Mouse (Mus musculus): ENCODE measurements around the gene Ncf1. TPM values are rescaled to one million over a fixed set of nuclear protein-coding genes. Genes with fewer than 3 reads are reported as not detected.

The Ncf1 gene
- polyA plus RNA-seq (2016; fragmentation: Nextera tagmentation; extraction: Ambion mirVana), result 8.4 and 9.2 TPM in 2 replicates

- H3K4me1 ChIP-seq, result peaks cover 55% of the 10 kb centered on the region
- H3K9ac ChIP-seq, result no peak within 1 kb of the TSS
- no peak within 1 kb of the TSS for H3K4me2 ChIP-seq
- 45% methylated on average over 7 of the region's 7 CpGs for WGBS (ENCODE audit: insufficient replicate concordance)
- peaks cover 4% of the 10 kb centered on the region; the same call in 1 of the 2 replicates for H3K27me3 ChIP-seq (replicated peaks)
- peak within 1 kb of the TSS; percentile 64 for H3K27ac ChIP-seq
- no peaks in the 10 kb centered on the region for H3K9me3 ChIP-seq (replicated peaks)
- H3K36me3 ChIP-seq, result no peaks in the 10 kb centered on the region
- H3K4me3 ChIP-seq, result peak within 1 kb of the TSS; percentile 13
- no peak for ATAC-seq
These were observed at the start of gene Ncf1 for GRCm38 (mm10) chr5:134229391-134229790. Ncf1 (minus strand) TSS chr5:134229625.

- Histone ChIP-seq H3K36me3 (peaks cover 95% of the 10 kb centered on the region), H3K4me1 (no peaks in the 10 kb centered on the region; the same call in 1 of the 2 replicates), H3K9me3 (replicated peaks) (no peaks in the 10 kb centered on the region), H3K27ac (no peak overlapping the region), H3K4me3 (no peak overlapping the region), H3K27me3 (replicated peaks) (no peaks in the 10 kb centered on the region), H3K9ac (no peak overlapping the region), H3K4me2 (no peak overlapping the region)
- whole genome bisulfite sequencing (ENCODE audit: insufficient replicate concordance), result 83% methylated on average over 4 of the region's 4 CpGs
- ATAC-seq, result no peak
These were observed 47.7 kb upstream of the Ncf1 start for GRCm38 (mm10) chr5:134277109-134277508.

- WGBS (ENCODE audit: insufficient replicate concordance), result 79% methylated on average over 10 of the region's 10 CpGs
- no peaks in the 10 kb centered on the region for H3K27me3 ChIP-seq (replicated peaks)
- peaks cover 96% of the 10 kb centered on the region for H3K36me3 ChIP-seq
- no peaks in the 10 kb centered on the region; the same call in 1 of the 2 replicates for H3K4me1 ChIP-seq
- H3K9ac ChIP-seq, result no peak overlapping the region
- H3K9me3 ChIP-seq (replicated peaks), result no peaks in the 10 kb centered on the region
- H3K4me2 ChIP-seq, result no peak overlapping the region
- no peak for ATAC-seq
- no peak overlapping the region for H3K27ac ChIP-seq
- no peak overlapping the region for H3K4me3 ChIP-seq
These were observed 46.1 kb upstream of the Ncf1 start for GRCm38 (mm10) chr5:134275556-134275955.

- no peak overlapping the region for H3K9ac ChIP-seq
- peaks cover 95% of the 10 kb centered on the region for H3K36me3 ChIP-seq
- 83% methylated on average over 11 of the region's 11 CpGs for WGBS (ENCODE audit: insufficient replicate concordance)
These were observed 45.6 kb upstream of the Ncf1 start for GRCm38 (mm10) chr5:134275021-134275420.

GRCm38 (mm10) chr5:134273761-134274160 is 44.3 kb upstream of the Ncf1 start:
- ATAC-seq, result no peak
- no peak overlapping the region for H3K27ac ChIP-seq
- H3K36me3 ChIP-seq, result peaks cover 95% of the 10 kb centered on the region
- no peaks in the 10 kb centered on the region for H3K27me3 ChIP-seq (replicated peaks)
- no peak overlapping the region for H3K4me3 ChIP-seq
- no peak overlapping the region for H3K4me2 ChIP-seq
- H3K4me1 ChIP-seq, result no peaks in the 10 kb centered on the region; the same call in 1 of the 2 replicates
- 84% methylated on average over 8 of the region's 8 CpGs for WGBS (ENCODE audit: insufficient replicate concordance)
- H3K9ac ChIP-seq, result no peak overlapping the region
- H3K9me3 ChIP-seq (replicated peaks), result no peaks in the 10 kb centered on the region

More at GRCm38 (mm10) chr5:134275021-134275420, 45.6 kb upstream of the Ncf1 start:
- Histone ChIP-seq H3K4me1 (no peaks in the 10 kb centered on the region; the same call in 1 of the 2 replicates), H3K27ac (no peak overlapping the region), H3K4me3 (no peak overlapping the region), H3K9me3 (replicated peaks) (no peaks in the 10 kb centered on the region), H3K27me3 (replicated peaks) (no peaks in the 10 kb centered on the region), H3K4me2 (no peak overlapping the region)
- no peak for ATAC-seq

GRCm38 (mm10) chr5:134272761-134273160 is 43.3 kb upstream of the Ncf1 start:
- H3K27ac ChIP-seq, result no peak overlapping the region
- no peak overlapping the region for H3K4me3 ChIP-seq
- WGBS (ENCODE audit: insufficient replicate concordance), result 86% methylated on average over 11 of the region's 11 CpGs
- no peaks in the 10 kb centered on the region for H3K9me3 ChIP-seq (replicated peaks)
- H3K36me3 ChIP-seq, result peaks cover 95% of the 10 kb centered on the region
- H3K27me3 ChIP-seq (replicated peaks), result no peaks in the 10 kb centered on the region
- no peak overlapping the region for H3K4me2 ChIP-seq
- no peaks in the 10 kb centered on the region; the same call in 1 of the 2 replicates for H3K4me1 ChIP-seq
- no peak for ATAC-seq
- H3K9ac ChIP-seq, result no peak overlapping the region

GRCm38 (mm10) chr5:134271421-134271820 is 42.0 kb upstream of the Ncf1 start:
- WGBS (ENCODE audit: insufficient replicate concordance), result 89% methylated on average over 11 of the region's 11 CpGs
- Histone ChIP-seq H3K9me3 (replicated peaks) (no peaks in the 10 kb centered on the region), H3K9ac (no peak overlapping the region), H3K27me3 (replicated peaks) (no peaks in the 10 kb centered on the region), H3K4me1 (no peaks in the 10 kb centered on the region; the same call in 1 of the 2 replicates), H3K4me3 (no peak overlapping the region), H3K4me2 (no peak overlapping the region), H3K27ac (no peak overlapping the region), H3K36me3 (peaks cover 95% of the 10 kb centered on the region)
- ATAC-seq, result no peak

GRCm38 (mm10) chr5:134270566-134270965 is 41.1 kb upstream of the Ncf1 start:
- H3K27me3 ChIP-seq (replicated peaks), result no peaks in the 10 kb centered on the region
- H3K9me3 ChIP-seq (replicated peaks), result no peaks in the 10 kb centered on the region
- ATAC-seq, result no peak
- no peak overlapping the region for H3K9ac ChIP-seq
- H3K4me2 ChIP-seq, result no peak overlapping the region
- H3K4me1 ChIP-seq, result no peaks in the 10 kb centered on the region; the same call in 1 of the 2 replicates
- peaks cover 97% of the 10 kb centered on the region for H3K36me3 ChIP-seq
- WGBS (ENCODE audit: insufficient replicate concordance), result 75% methylated on average over 4 of the region's 4 CpGs
- no peak overlapping the region for H3K27ac ChIP-seq
- no peak overlapping the region for H3K4me3 ChIP-seq

GRCm38 (mm10) chr5:134269751-134270150 is 40.3 kb upstream of the Ncf1 start:
- Histone ChIP-seq H3K4me1 (no peaks in the 10 kb centered on the region), H3K4me3 (no peak overlapping the region), H3K4me2 (no peak overlapping the region), H3K27ac (no peak overlapping the region), H3K9ac (no peak overlapping the region), H3K9me3 (replicated peaks) (no peaks in the 10 kb centered on the region), H3K36me3 (peaks cover 97% of the 10 kb centered on the region), H3K27me3 (replicated peaks) (no peaks in the 10 kb centered on the region)
- WGBS (ENCODE audit: insufficient replicate concordance), result 78% methylated on average over 5 of the region's 5 CpGs
- ATAC-seq, result no peak

GRCm38 (mm10) chr5:134268751-134269150 is 39.3 kb upstream of the Ncf1 start:
- Histone ChIP-seq H3K27ac (no peak overlapping the region), H3K27me3 (replicated peaks) (no peaks in the 10 kb centered on the region), H3K4me2 (no peak overlapping the region), H3K9me3 (replicated peaks) (no peaks in the 10 kb centered on the region), H3K4me1 (no peaks in the 10 kb centered on the region), H3K4me3 (no peak overlapping the region), H3K9ac (no peak overlapping the region), H3K36me3 (peaks cover 98% of the 10 kb centered on the region)
- ATAC-seq, result no peak
- 88% methylated on average over 8 of the region's 8 CpGs for WGBS (ENCODE audit: insufficient replicate concordance)

GRCm38 (mm10) chr5:134266404-134266803 is 37.0 kb upstream of the Ncf1 start:
- Histone ChIP-seq H3K4me2 (no peak overlapping the region), H3K9ac (no peak overlapping the region), H3K9me3 (replicated peaks) (no peaks in the 10 kb centered on the region), H3K27ac (no peak overlapping the region), H3K27me3 (replicated peaks) (no peaks in the 10 kb centered on the region), H3K36me3 (peaks cover 98% of the 10 kb centered on the region), H3K4me3 (no peak overlapping the region), H3K4me1 (no peaks in the 10 kb centered on the region)
- no peak for ATAC-seq
- WGBS (ENCODE audit: insufficient replicate concordance), result 84% methylated on average over 18 of the region's 18 CpGs

GRCm38 (mm10) chr5:134265890-134266289 is 36.5 kb upstream of the Ncf1 start:
- WGBS (ENCODE audit: insufficient replicate concordance), result 74% methylated on average over 2 of the region's 2 CpGs

More at GRCm38 (mm10) chr5:134265890-134266289, 36.5 kb upstream of the Ncf1 start:
- ATAC-seq, result no peak
- H3K27me3 ChIP-seq (replicated peaks), result no peaks in the 10 kb centered on the region
- H3K36me3 ChIP-seq, result peaks cover 98% of the 10 kb centered on the region
- H3K9me3 ChIP-seq (replicated peaks), result no peaks in the 10 kb centered on the region
- no peak overlapping the region for H3K4me3 ChIP-seq
- no peaks in the 10 kb centered on the region for H3K4me1 ChIP-seq
- H3K4me2 ChIP-seq, result no peak overlapping the region
- no peak overlapping the region for H3K27ac ChIP-seq
- no peak overlapping the region for H3K9ac ChIP-seq
